Mouse (Mus musculus): ENCODE results near the gene Mpz.

- no peak for TF ChIP-seq POLR2A (IDR thresholded peaks at IDR 0.05; ENCODE audit: low read depth, low read length)
- no peak for TF ChIP-seq CTCF (IDR thresholded peaks at IDR 0.05; ENCODE audit: extremely low read depth, insufficient read length, insufficient replicate concordance, low read depth, low read length)
Measured at GRCm38 (mm10) chr1:171105226-171105625, 45.3 kb upstream of the Mpz start.
